ENCODE assay signal across 10 mouse cellular contexts in genomic region chr1:152085561-152085960, GRCm38 (mm10). TPM values are rescaled to one million over a fixed set of nuclear protein-coding genes. Genes with fewer than 3 reads are reported as not detected.
DNase-seq lines count a peak whose midpoint lies in the region; ATAC-seq and TF ChIP-seq lines count a peak whose summit lies in the region.
"Had no signal": no experiment of that assay in that cellular context is flagged by ENCODE, and none has a peak within 500 bp of the region (broad histone marks: within the 10 kb centered on the region; RNA-seq: fewer than 3 reads in every experiment).

No protein-coding gene starts in this region.

- WGBS in intestine, embryonic 15.5 days, result 82% methylated on average over 5 of the region's 5 CpGs
- WGBS in intestine, postnatal 0 days, result 80% methylated on average over 5 of the region's 5 CpGs
- 62% methylated on average over 5 of the region's 5 CpGs for WGBS in embryonic facial prominence, embryonic 13.5 days
- 61% methylated on average over 5 of the region's 5 CpGs for WGBS in limb, embryonic 13.5 days

- H3K9me3 ChIP-seq in intestine, embryonic 15.5 days, result no peaks in the 10 kb centered on the region
- no peaks in the 10 kb centered on the region for H3K9me3 ChIP-seq in intestine, postnatal 0 days (ENCODE audit: control insufficient read depth)
- no peaks in the 10 kb centered on the region for H3K9me3 ChIP-seq in embryonic facial prominence, embryonic 13.5 days
- no peaks in the 10 kb centered on the region for H3K9me3 ChIP-seq in limb, embryonic 13.5 days
- H3K9me3 ChIP-seq: liver, embryonic 12.5 days had no signal

- H3K27me3 ChIP-seq in intestine, embryonic 15.5 days (replicated peaks), result no peaks in the 10 kb centered on the region
- no peaks in the 10 kb centered on the region for H3K27me3 ChIP-seq in intestine, postnatal 0 days (replicated peaks; ENCODE audit: control insufficient read depth, insufficient read depth, low read length)
- no peaks in the 10 kb centered on the region for H3K27me3 ChIP-seq in embryonic facial prominence, embryonic 13.5 days
- H3K27me3 ChIP-seq in limb, embryonic 13.5 days, result no peaks in the 10 kb centered on the region

- intact Hi-C loops in gastrocnemius, adult 2 months (cut with DNase I), result loop anchor here (5.0 kb wide), 3 partner anchors 98 to 263 kb away; no protein-coding TSS in a partner anchor
- intact Hi-C loops in gastrocnemius, postnatal 36 days (cut with DNase I), result no loop called here

- DNase-seq in gastrocnemius, adult 2 months, result no peak
- DNase-seq in gastrocnemius, postnatal 36 days, result no peak
- DNase-seq in retina, embryonic 14.5 days (ENCODE audit: low spot score), result no peak
- DNase-seq: forebrain, postnatal 0 days had no signal

- peak overlapping the region; percentile 58 for H3K4me3 ChIP-seq in gastrocnemius, adult 2 months
- no peak overlapping the region for H3K4me3 ChIP-seq in intestine, embryonic 15.5 days (replicated peaks)
- H3K4me3 ChIP-seq in intestine, postnatal 0 days (ENCODE audit: low read depth, low read length), result no peak overlapping the region
- no peak overlapping the region for H3K4me3 ChIP-seq in embryonic facial prominence, embryonic 13.5 days
- H3K4me3 ChIP-seq in limb, embryonic 13.5 days, result no peak overlapping the region
- H3K4me3 ChIP-seq: left cerebral cortex, adult 2 months had no signal

- no peak for TF ChIP-seq CTCF in gastrocnemius, adult 2 months (IDR thresholded peaks at IDR 0.05)
- TF ChIP-seq CTCF in intestine, postnatal 0 days (IDR thresholded peaks at IDR 0.05; ENCODE audit: low read depth), result no peak

- peak overlapping the region; percentile 48 for H3K4me2 ChIP-seq in intestine, embryonic 15.5 days (replicated peaks)
- H3K4me2 ChIP-seq in intestine, postnatal 0 days (replicated peaks; ENCODE audit: low read depth), result no peak overlapping the region
- peak overlapping the region; percentile 48 for H3K4me2 ChIP-seq in embryonic facial prominence, embryonic 13.5 days
- peak overlapping the region; percentile 65 for H3K4me2 ChIP-seq in limb, embryonic 13.5 days (replicated peaks)

- peaks cover 28% of the 10 kb centered on the region for H3K4me1 ChIP-seq in intestine, embryonic 15.5 days (replicated peaks)
- peaks cover 5% of the 10 kb centered on the region; the same call in 1 of the 2 replicates for H3K4me1 ChIP-seq in intestine, postnatal 0 days (replicated peaks; ENCODE audit: control insufficient read depth, insufficient read depth, low read length)
- peaks cover 58% of the 10 kb centered on the region for H3K4me1 ChIP-seq in embryonic facial prominence, embryonic 13.5 days
- peaks cover 53% of the 10 kb centered on the region for H3K4me1 ChIP-seq in limb, embryonic 13.5 days

- no peaks in the 10 kb centered on the region for H3K36me3 ChIP-seq in intestine, embryonic 15.5 days
- H3K36me3 ChIP-seq in intestine, postnatal 0 days (ENCODE audit: control insufficient read depth, insufficient read depth), result no peaks in the 10 kb centered on the region
- no peaks in the 10 kb centered on the region for H3K36me3 ChIP-seq in embryonic facial prominence, embryonic 13.5 days
- no peaks in the 10 kb centered on the region for H3K36me3 ChIP-seq in limb, embryonic 13.5 days
- H3K36me3 ChIP-seq: liver, embryonic 12.5 days had no signal

- H3K9ac ChIP-seq in intestine, embryonic 15.5 days, result no peak overlapping the region
- H3K9ac ChIP-seq in intestine, postnatal 0 days (ENCODE audit: low read depth, low read length), result no peak overlapping the region
- H3K9ac ChIP-seq in embryonic facial prominence, embryonic 13.5 days, result no peak overlapping the region
- no peak overlapping the region for H3K9ac ChIP-seq in limb, embryonic 13.5 days
- H3K9ac ChIP-seq: forebrain, postnatal 0 days; liver, embryonic 12.5 days had no signal

- ATAC-seq in intestine, embryonic 15.5 days, result no peak
- no peak for ATAC-seq in intestine, postnatal 0 days
- ATAC-seq in embryonic facial prominence, embryonic 13.5 days (ENCODE audit: insufficient number of reproducible peaks, insufficient read depth, low FRiP score, low TSS enrichment, low read depth), result no peak
- ATAC-seq in limb, embryonic 13.5 days (ENCODE audit: low FRiP score, low read depth), result no peak
- ATAC-seq: forebrain, postnatal 0 days; liver, embryonic 12.5 days had no signal

- peak overlapping the region; percentile 75 for H3K27ac ChIP-seq in gastrocnemius, adult 2 months
- H3K27ac ChIP-seq in intestine, embryonic 15.5 days, result no peak overlapping the region
- no peak overlapping the region for H3K27ac ChIP-seq in intestine, postnatal 0 days (ENCODE audit: low read depth, low read length)
- 0 out of 2 replicates have a peak overlapping the region, but pooled peaks have one; percentile 34 for H3K27ac ChIP-seq in embryonic facial prominence, embryonic 13.5 days
- H3K27ac ChIP-seq in limb, embryonic 13.5 days, result no peak overlapping the region
- H3K27ac ChIP-seq: left cerebral cortex, adult 2 months; liver, embryonic 12.5 days had no signal

RNA-seq across cellular contexts. Expression of gene 1700025G04Rik, which starts 4.4 kb away (rescaled TPM):
- 10 to 100 TPM; 66.2 to 72.2 TPM for total RNA-seq in gastrocnemius, adult 2 months (2021)
- 10 to 100 TPM; 69.8 to 72.2 TPM for total RNA-seq in gastrocnemius, postnatal 36 days (2021)
- polyA plus RNA-seq in intestine, embryonic 15.5 days (2015; fragmentation: Nextera tagmentation; extraction: Ambion mirVana), result 31.1 and 32.8 TPM in 2 replicates
- 25.6 and 25.8 TPM in 2 replicates for polyA plus RNA-seq in intestine, postnatal 0 days (2015; fragmentation: Nextera tagmentation; extraction: Ambion mirVana)
- polyA plus RNA-seq in embryonic facial prominence, embryonic 13.5 days (2015; fragmentation: Nextera tagmentation; extraction: Ambion mirVana), result 38.9 and 45.4 TPM in 2 replicates
- polyA plus RNA-seq in limb, embryonic 13.5 days (2015; fragmentation: Nextera tagmentation; extraction: Ambion mirVana), result 28.3 and 30.9 TPM in 2 replicates

Comparison
In these comparisons a context has a peak if more than half of its experiments do, and no peak if none do; other contexts are left out.
1. H3K27ac ChIP-seq: peak in gastrocnemius, adult 2 months (single experiment) and embryonic facial prominence, embryonic 13.5 days (single experiment); none in intestine, embryonic 15.5 days (single experiment), intestine, postnatal 0 days (single experiment) and limb, embryonic 13.5 days (single experiment).